Mouse (Mus musculus): ENCODE results near the gene Cwc25.

- TF ChIP-seq TAL1 (IDR thresholded peaks at IDR 0.05; ENCODE audit: low read length) (no peak), GATA1 (IDR thresholded peaks at IDR 0.05; ENCODE audit: low read length) (no peak)
These were observed 30.6 kb upstream of the Cwc25 start for GRCm38 (mm10) chr11:97796910-97797309.

Data from erythroblast, embryonic 14.5 days (primary cell).